In the genomic region with DNA sequence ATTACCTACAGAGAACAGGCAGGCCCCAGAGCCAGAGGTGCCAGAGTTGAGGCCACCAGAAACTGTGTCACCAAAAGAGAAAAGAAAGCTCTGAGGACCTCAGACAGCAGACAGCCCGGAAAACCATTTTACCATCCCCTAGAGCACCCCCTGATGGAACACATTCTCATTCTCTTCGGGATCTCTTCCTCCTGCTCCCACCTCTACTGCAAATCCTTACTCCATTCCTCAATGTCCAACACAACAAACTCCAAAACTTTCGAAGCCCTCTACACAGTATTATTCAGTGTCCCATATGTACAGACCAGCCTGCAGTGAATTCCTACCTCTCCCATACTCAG, we compare ENCODE assay signal across 8 mouse cellular contexts. TPM values are rescaled to one million over a fixed set of nuclear protein-coding genes. Genes with fewer than 3 reads are reported as not detected.
A peak's percentile ranks its signal among the peaks of the same experiment; 100 is the strongest.
DNase-seq lines count a peak whose midpoint lies in the region; ATAC-seq and TF ChIP-seq lines count a peak whose summit lies in the region.

No protein-coding gene starts in this region.

- no peak for DNase-seq in heart, postnatal 25 days (ENCODE audit: low spot score)
- peak; percentile 7 for DNase-seq in Patski (ENCODE audit: low read depth, low spot score)
- DNase-seq in hindbrain, embryonic 11.5 days (ENCODE audit: low spot score): no peak
- DNase-seq in left cerebral cortex, postnatal 25 days (ENCODE audit: low spot score in 2 of 2): no peak
- DNase-seq in retina, postnatal 1 day: no peak
- no peak for DNase-seq in cerebellum, postnatal 4 days (ENCODE audit: low spot score in 2 of 2)

- POLR2A ChIA-PET in Patski (lab: Charles Lee): interaction anchor here (0.9 to 1.9 kb wide), 2 partner anchors 8 to 32 kb away, joined by 3 to 7 read pairs; partner anchors contain the start of gene Hdlbp

- TF ChIP-seq CTCF in Patski (IDR thresholded peaks at IDR 0.05): peak; percentile 36

- WGBS in heart, embryonic 16.5 days: 13% methylated on average over 3 of the region's 3 CpGs
- 18% methylated on average over 3 of the region's 3 CpGs for WGBS in hindbrain, embryonic 11.5 days
- WGBS in midbrain, embryonic 12.5 days: 17% methylated on average over 3 of the region's 3 CpGs

- H3K36me3 ChIP-seq in heart, embryonic 16.5 days (ENCODE audit: control insufficient read depth, insufficient read depth): peaks cover 3% of the 10 kb centered on the region; the same call in 1 of the 2 replicates
- no peaks in the 10 kb centered on the region for H3K36me3 ChIP-seq in hindbrain, embryonic 11.5 days (ENCODE audit: control insufficient read depth, insufficient read depth, low read length)
- 0 out of 2 replicates have a peak, but pooled peaks cover under 1% of the 10 kb centered on the region for H3K36me3 ChIP-seq in midbrain, embryonic 12.5 days

- intact Hi-C loops in heart, postnatal 25 days (cut with DNase I): loop anchor here (2.0 kb wide), 2 partner anchors 31 to 61 kb away; no protein-coding TSS in a partner anchor
- intact Hi-C loops in left cerebral cortex, postnatal 25 days (cut with DNase I): loop anchor here (2.0 kb wide), 1 partner anchor 33 kb away; the partner anchor contains the start of gene Hdlbp

- H3K9ac ChIP-seq in heart, embryonic 16.5 days (ENCODE audit: low read length): peak overlapping the region; percentile 98
- peak overlapping the region; percentile 76 for H3K9ac ChIP-seq in hindbrain, embryonic 11.5 days (ENCODE audit: low read depth, low read length)
- H3K9ac ChIP-seq in midbrain, embryonic 12.5 days (replicated peaks): peak overlapping the region; percentile 75

- peaks cover 29% of the 10 kb centered on the region for H3K4me1 ChIP-seq in heart, embryonic 16.5 days (ENCODE audit: control insufficient read depth, insufficient read depth, low read length)
- no peaks in the 10 kb centered on the region; the same call in 1 of the 2 replicates for H3K4me1 ChIP-seq in hindbrain, embryonic 11.5 days (replicated peaks; ENCODE audit: control insufficient read depth, insufficient read depth, low read length)
- H3K4me1 ChIP-seq in midbrain, embryonic 12.5 days: peaks cover 20% of the 10 kb centered on the region

- CTCF ChIA-PET in Patski (lab: Charles Lee): interaction anchor here (1.3 kb wide), 1 partner anchor 10 kb away, joined by 3 read pairs; no protein-coding TSS in a partner anchor

- H3K4me3 ChIP-seq in heart, embryonic 16.5 days (ENCODE audit: low read length): peak overlapping the region; percentile 98
- peak overlapping the region; percentile 88 for H3K4me3 ChIP-seq in hindbrain, embryonic 11.5 days (ENCODE audit: low read depth, low read length)
- H3K4me3 ChIP-seq in midbrain, embryonic 12.5 days: peak overlapping the region; percentile 86

- peak overlapping the region; percentile 78 for H3K4me2 ChIP-seq in heart, embryonic 16.5 days (ENCODE audit: low read depth, low read length)
- H3K4me2 ChIP-seq in hindbrain, embryonic 11.5 days (replicated peaks; ENCODE audit: low read depth, low read length): peak overlapping the region; percentile 91
- peak overlapping the region; percentile 99 for H3K4me2 ChIP-seq in midbrain, embryonic 12.5 days (replicated peaks)

- no peaks in the 10 kb centered on the region for H3K9me3 ChIP-seq in heart, embryonic 16.5 days (replicated peaks; ENCODE audit: control insufficient read depth, low read length)
- no peaks in the 10 kb centered on the region for H3K9me3 ChIP-seq in hindbrain, embryonic 11.5 days (ENCODE audit: control insufficient read depth, low read length)
- no peaks in the 10 kb centered on the region for H3K9me3 ChIP-seq in midbrain, embryonic 12.5 days

- in situ Hi-C loops in Patski (cut with MboI; ENCODE audit: low pct_unique_long_range_greater_than_20kb): no loop called here

- H3K27ac ChIP-seq in heart, embryonic 16.5 days (ENCODE audit: low read length): peak overlapping the region; percentile 97
- H3K27ac ChIP-seq in hindbrain, embryonic 11.5 days (ENCODE audit: low read depth, low read length): no peak overlapping the region
- peak overlapping the region; percentile 64; the same call in 1 of the 2 replicates for H3K27ac ChIP-seq in midbrain, embryonic 12.5 days (replicated peaks)

- peak; percentile 26 for ATAC-seq in heart, embryonic 16.5 days (replicated peaks; ENCODE audit: extremely low read depth, insufficient read depth, low FRiP score)
- ATAC-seq in Patski: peak; percentile 19
- no peak; the same call in 1 of the 2 replicates for ATAC-seq in hindbrain, embryonic 11.5 days (ENCODE audit: low FRiP score)
- ATAC-seq in midbrain, embryonic 12.5 days (ENCODE audit: low FRiP score, low read depth): peak; percentile 31

- no peaks in the 10 kb centered on the region for H3K27me3 ChIP-seq in heart, embryonic 16.5 days (ENCODE audit: control insufficient read depth, insufficient read depth, low read length)
- H3K27me3 ChIP-seq in Patski: no peaks in the 10 kb centered on the region
- no peaks in the 10 kb centered on the region for H3K27me3 ChIP-seq in hindbrain, embryonic 11.5 days (ENCODE audit: control insufficient read depth, insufficient read depth, low read length)
- no peaks in the 10 kb centered on the region for H3K27me3 ChIP-seq in midbrain, embryonic 12.5 days

RNA-seq across cellular contexts. Expression of gene Hdlbp, which starts 32.8 kb away (rescaled TPM):
- polyA plus RNA-seq in heart, embryonic 16.5 days (2015; fragmentation: Nextera tagmentation; extraction: Ambion mirVana): 116 and 129 TPM in 2 replicates
- total RNA-seq in heart, postnatal 25 days (2021): 100 to 1,000 TPM; 520 to 550 TPM
- 263 TPM for polyA plus RNA-seq in Patski (2021)
- polyA plus RNA-seq in hindbrain, embryonic 11.5 days (2014; fragmentation: Nextera tagmentation; extraction: Ambion mirVana): 80.7 and 117 TPM in 2 replicates
- 96.3 and 104 TPM in 2 replicates for polyA plus RNA-seq in midbrain, embryonic 12.5 days (2016; fragmentation: Nextera tagmentation; extraction: Ambion mirVana)
- total RNA-seq in left cerebral cortex, postnatal 25 days (2021): 100 to 1,000 TPM; 162 to 171 TPM
